Mouse (Mus musculus): ENCODE data around the gene Rbms3.

Rbms3 gene

GRCm38 (mm10) chr9:117375776-117376175, 253.9 kb downstream of the Rbms3 start:
- no peak for DNase-seq (ENCODE audit: low read depth)

GRCm38 (mm10) chr9:117373164-117373741, 256.5 kb downstream of the Rbms3 start:
- no peak for DNase-seq (ENCODE audit: low read depth)

- DNase-seq (ENCODE audit: low read depth) = no peak
Measured at GRCm38 (mm10) chr9:117371980-117372379, 257.7 kb downstream of the Rbms3 start.

- no peak for DNase-seq (ENCODE audit: low read depth)
Measured at GRCm38 (mm10) chr9:117370086-117370485, 259.6 kb downstream of the Rbms3 start.

GRCm38 (mm10) chr9:117368016-117368415, 261.7 kb downstream of the Rbms3 start:
- DNase-seq (ENCODE audit: low read depth) = no peak

- no peak for DNase-seq (ENCODE audit: low read depth)
Measured at GRCm38 (mm10) chr9:117364610-117365009, 265.1 kb downstream of the Rbms3 start.

GRCm38 (mm10) chr9:117361431-117361830, 268.3 kb downstream of the Rbms3 start:
- no peak for DNase-seq (ENCODE audit: low read depth)

GRCm38 (mm10) chr9:117356764-117357442, 272.8 kb downstream of the Rbms3 start:
- DNase-seq (ENCODE audit: low read depth) = peak; percentile 43

- DNase-seq (ENCODE audit: low read depth) = no peak
Measured at GRCm38 (mm10) chr9:117355501-117355900, 274.2 kb downstream of the Rbms3 start.

- DNase-seq (ENCODE audit: low read depth) = no peak
Measured at GRCm38 (mm10) chr9:117342336-117342735, 287.4 kb downstream of the Rbms3 start.

GRCm38 (mm10) chr9:117330681-117331080, 299.0 kb downstream of the Rbms3 start:
- DNase-seq (ENCODE audit: low read depth) = no peak

- DNase-seq (ENCODE audit: low read depth) = no peak
Measured at GRCm38 (mm10) chr9:117319271-117319670, 310.4 kb downstream of the Rbms3 start.

GRCm38 (mm10) chr9:117318461-117318860, 311.3 kb downstream of the Rbms3 start:
- no peak for DNase-seq (ENCODE audit: low read depth)

- DNase-seq (ENCODE audit: low read depth) = no peak
Measured at GRCm38 (mm10) chr9:117317251-117317650, 312.5 kb downstream of the Rbms3 start.

- no peak for DNase-seq (ENCODE audit: low read depth)
Measured at GRCm38 (mm10) chr9:117313642-117314041, 316.1 kb downstream of the Rbms3 start.

- no peak for DNase-seq (ENCODE audit: low read depth)
Measured at GRCm38 (mm10) chr9:117309809-117310208, 319.9 kb downstream of the Rbms3 start.

- DNase-seq (ENCODE audit: low read depth) = no peak
Measured at GRCm38 (mm10) chr9:117298991-117299390, 330.7 kb downstream of the Rbms3 start.

GRCm38 (mm10) chr9:117297662-117298531, 331.8 kb downstream of the Rbms3 start:
- no peak for DNase-seq (ENCODE audit: low read depth)

GRCm38 (mm10) chr9:117291066-117291850, 338.5 kb downstream of the Rbms3 start:
- no peak for DNase-seq (ENCODE audit: low read depth)

- no peak for DNase-seq (ENCODE audit: low read depth)
Measured at GRCm38 (mm10) chr9:117274846-117275245, 354.9 kb downstream of the Rbms3 start.

GRCm38 (mm10) chr9:117259614-117260013, 370.1 kb downstream of the Rbms3 start:
- DNase-seq (ENCODE audit: low read depth) = no peak

GRCm38 (mm10) chr9:117253361-117253760, 376.4 kb downstream of the Rbms3 start:
- no peak for DNase-seq (ENCODE audit: low read depth)
